Mouse (Mus musculus) myocyte (in vitro differentiated cells): Measurements from ENCODE around the gene Comp. TPM values are rescaled to one million over a fixed set of nuclear protein-coding genes. Genes with fewer than 3 reads are reported as not detected.

Experiments used
- H3K27me3 ChIP-seq: one replicate; pipeline ENCODE4 v1.6.1; 2011; ENCODE audit not compliant: control insufficient read depth, insufficient read depth, insufficient read length
- H3K36me3 ChIP-seq: one replicate; pipeline ENCODE4 v1.6.1; 2011; ENCODE audit not compliant: control insufficient read depth, insufficient read depth
- H3K4me2 ChIP-seq: one replicate; pipeline ENCODE4 v1.6.1; 2011; ENCODE audit warnings: low read depth, control low read depth
- H3K4me3 ChIP-seq: one replicate; pipeline ENCODE4 v1.5.1; 2011; ENCODE audit warnings: mild to moderate bottlenecking, control low read depth, moderate library complexity
- H3K79me2 ChIP-seq: one replicate; pipeline ENCODE4 v1.6.1; 2011; ENCODE audit not compliant: control insufficient read depth, insufficient read depth
- H3ac ChIP-seq: one replicate; pipeline ENCODE4 v1.6.1; 2011; ENCODE audit not compliant: control insufficient read depth, insufficient read length
- CEBPB ChIP-seq: IDR thresholded peaks from 2 replicates; pipeline ENCODE4 v1.6.1; 2011; ENCODE audit warnings: mild to moderate bottlenecking, moderate library complexity; ENCODE audit not compliant: poor library complexity, insufficient read depth, severe bottlenecking
- E2F4 ChIP-seq: IDR thresholded peaks from one replicate; pipeline ENCODE4 v1.6.1; 2011; ENCODE audit warnings: mild to moderate bottlenecking, control low read depth, moderate library complexity; ENCODE audit not compliant: insufficient read depth
- MAX ChIP-seq: IDR thresholded peaks from one replicate; pipeline ENCODE4 v1.6.1; 2011; ENCODE audit warnings: low read depth, mild to moderate bottlenecking, control low read depth
- MYOD1 ChIP-seq, 3 experiments: IDR thresholded peaks; one replicate each; pipeline ENCODE4 v1.6.1; 2011; ENCODE audit warnings: control low read depth in 2 of 3, low read depth in 2 of 3, mild to moderate bottlenecking in 2 of 3, moderate library complexity in 1 of 3; ENCODE audit not compliant: insufficient read length in 2 of 3, control insufficient read depth in 1 of 3
- MYOG ChIP-seq, 3 experiments: IDR thresholded peaks; one replicate each; pipeline ENCODE4 v1.6.1; 2011; ENCODE audit warnings: control low read depth in 2 of 3, low read depth in 2 of 3, mild to moderate bottlenecking in 2 of 3; ENCODE audit not compliant: insufficient read length in 2 of 3, control insufficient read depth in 1 of 3, insufficient read depth in 1 of 3
- POLR2A ChIP-seq: IDR thresholded peaks from one replicate; pipeline ENCODE4 v1.6.1; 2011; ENCODE audit warnings: low read depth, mild to moderate bottlenecking, control low read depth, moderate library complexity; ENCODE audit not compliant: insufficient read length
- POLR2AphosphoS2 ChIP-seq: IDR thresholded peaks from one replicate; pipeline ENCODE4 v1.6.1; 2011; ENCODE audit warnings: low read depth, control low read depth; ENCODE audit not compliant: insufficient read length
- REST ChIP-seq: IDR thresholded peaks from one replicate; pipeline ENCODE4 v1.6.1; 2011; ENCODE audit warnings: mild to moderate bottlenecking, control low read depth, moderate library complexity; ENCODE audit not compliant: insufficient read depth, insufficient read length
- SRF ChIP-seq: IDR thresholded peaks from one replicate; pipeline ENCODE4 v1.6.1; 2011; ENCODE audit warnings: low read depth; ENCODE audit not compliant: control insufficient read depth, insufficient read length
- TCF12 ChIP-seq: IDR thresholded peaks from one replicate; pipeline ENCODE4 v1.6.1; 2011; ENCODE audit warnings: mild to moderate bottlenecking, control low read depth; ENCODE audit not compliant: poor library complexity, insufficient read depth, severe bottlenecking
- TCF3 ChIP-seq: IDR thresholded peaks from one replicate; pipeline ENCODE4 v1.6.1; 2011; ENCODE audit warnings: low read depth, control low read depth; ENCODE audit not compliant: insufficient read length
- USF1 ChIP-seq: IDR thresholded peaks from one replicate; pipeline ENCODE4 v1.6.1; 2011; ENCODE audit warnings: low read depth, mild to moderate bottlenecking, control low read depth, moderate library complexity
- polyA plus RNA-seq: library from polyadenylated mRNA; unstranded; fragments of >200 nt; fragmentation: generic; extraction: Trizol; gene quantifications from one replicate; pipeline ENCODE4 v1.2.1, GENCODE M21; 2012; ENCODE audit warnings: missing spikeins

Comp gene
- polyA plus RNA-seq, 1 experiment, result 0.05 TPM

- Histone ChIP-seq H3K27me3 (no peaks in the 10 kb centered on the region), H3K4me2 (no peak overlapping the region), H3ac (no peak overlapping the region), H3K79me2 (no peaks in the 10 kb centered on the region), H3K36me3 (peaks cover 32% of the 10 kb centered on the region), H3K4me3 (no peak overlapping the region)
- peak; percentile 16 for TF ChIP-seq POLR2AphosphoS2
- TF ChIP-seq USF1, result no peak
These were observed 40.5 kb upstream of the Comp start for GRCm38 (mm10) chr8:70332878-70333202.

- Histone ChIP-seq H3K4me3 (no peak overlapping the region), H3K4me2 (no peak overlapping the region), H3K79me2 (peaks cover 22% of the 10 kb centered on the region), H3ac (no peak overlapping the region), H3K27me3 (no peaks in the 10 kb centered on the region), H3K36me3 (peaks cover 35% of the 10 kb centered on the region)
- TF ChIP-seq MYOG (IDR thresholded peaks at IDR 0.05; ENCODE audit: control insufficient read depth in 1 of 3, insufficient read depth in 1 of 3, insufficient read length in 2 of 3, low read depth in 2 of 3) (no peak), MYOD1 (IDR thresholded peaks at IDR 0.05; ENCODE audit: control insufficient read depth in 1 of 3, insufficient read length in 2 of 3, low read depth in 2 of 3) (no peak), E2F4 (no peak)
These were observed 34.4 kb upstream of the Comp start for GRCm38 (mm10) chr8:70338931-70339330.

GRCm38 (mm10) chr8:70340659-70341058 lies 32.7 kb upstream of the Comp start:
- H3K36me3 ChIP-seq, result peaks cover 20% of the 10 kb centered on the region
- no peak overlapping the region for H3ac ChIP-seq
- no peak overlapping the region for H3K4me2 ChIP-seq
- TF ChIP-seq E2F4, result no peak
- H3K27me3 ChIP-seq, result no peaks in the 10 kb centered on the region
- no peak overlapping the region for H3K4me3 ChIP-seq
- H3K79me2 ChIP-seq, result peaks cover 39% of the 10 kb centered on the region

- peaks cover 11% of the 10 kb centered on the region for H3K36me3 ChIP-seq
- peaks cover 53% of the 10 kb centered on the region for H3K79me2 ChIP-seq
- no peak overlapping the region for H3K4me3 ChIP-seq
- H3ac ChIP-seq, result no peak overlapping the region
- no peak overlapping the region for H3K4me2 ChIP-seq
- no peaks in the 10 kb centered on the region for H3K27me3 ChIP-seq
- TF ChIP-seq MAX (no peak), POLR2AphosphoS2 (no peak), MYOG (IDR thresholded peaks at IDR 0.05; ENCODE audit: control insufficient read depth in 1 of 3, insufficient read depth in 1 of 3, insufficient read length in 2 of 3, low read depth in 2 of 3) (no peak), CEBPB (no peak), REST (no peak), POLR2A (no peak), TCF12 (no peak), MYOD1 (IDR thresholded peaks at IDR 0.05; ENCODE audit: control insufficient read depth in 1 of 3, insufficient read length in 2 of 3, low read depth in 2 of 3) (no peak), USF1 (no peak), TCF3 (no peak), SRF (no peak)
These were observed 31.4 kb upstream of the Comp start for GRCm38 (mm10) chr8:70342007-70342406.

- Histone ChIP-seq H3ac (no peak overlapping the region), H3K36me3 (peaks cover 11% of the 10 kb centered on the region), H3K79me2 (peaks cover 63% of the 10 kb centered on the region), H3K4me3 (no peak overlapping the region), H3K27me3 (no peaks in the 10 kb centered on the region), H3K4me2 (no peak overlapping the region)
- TF ChIP-seq SRF (no peak), TCF12 (no peak), POLR2A (no peak), E2F4 (no peak), MAX (no peak), REST (no peak), USF1 (no peak), TCF3 (no peak), CEBPB (no peak), MYOG (IDR thresholded peaks at IDR 0.05; ENCODE audit: control insufficient read depth in 1 of 3, insufficient read depth in 1 of 3, insufficient read length in 2 of 3, low read depth in 2 of 3) (no peak), MYOD1 (IDR thresholded peaks at IDR 0.05; ENCODE audit: control insufficient read depth in 1 of 3, insufficient read length in 2 of 3, low read depth in 2 of 3) (no peak), POLR2AphosphoS2 (no peak)
These were observed 30.3 kb upstream of the Comp start for GRCm38 (mm10) chr8:70343076-70343475.

- TF ChIP-seq REST (no peak), POLR2A (no peak)
- Histone ChIP-seq H3K27me3 (no peaks in the 10 kb centered on the region), H3ac (no peak overlapping the region), H3K4me2 (no peak overlapping the region), H3K79me2 (peaks cover 70% of the 10 kb centered on the region), H3K36me3 (peaks cover 9% of the 10 kb centered on the region), H3K4me3 (no peak overlapping the region)
These were observed 29.7 kb upstream of the Comp start for GRCm38 (mm10) chr8:70343696-70344095.
